Mouse (Mus musculus) R1 (cell line): ENCODE measurements around the gene Gm5269.

Source experiments
- DNase-seq: peaks from one replicate; pipeline ENCODE4 v3.0.0-alpha.2; 2018; ENCODE audit warnings: low read depth, low spot score

Gene Gm5269

DNA sequence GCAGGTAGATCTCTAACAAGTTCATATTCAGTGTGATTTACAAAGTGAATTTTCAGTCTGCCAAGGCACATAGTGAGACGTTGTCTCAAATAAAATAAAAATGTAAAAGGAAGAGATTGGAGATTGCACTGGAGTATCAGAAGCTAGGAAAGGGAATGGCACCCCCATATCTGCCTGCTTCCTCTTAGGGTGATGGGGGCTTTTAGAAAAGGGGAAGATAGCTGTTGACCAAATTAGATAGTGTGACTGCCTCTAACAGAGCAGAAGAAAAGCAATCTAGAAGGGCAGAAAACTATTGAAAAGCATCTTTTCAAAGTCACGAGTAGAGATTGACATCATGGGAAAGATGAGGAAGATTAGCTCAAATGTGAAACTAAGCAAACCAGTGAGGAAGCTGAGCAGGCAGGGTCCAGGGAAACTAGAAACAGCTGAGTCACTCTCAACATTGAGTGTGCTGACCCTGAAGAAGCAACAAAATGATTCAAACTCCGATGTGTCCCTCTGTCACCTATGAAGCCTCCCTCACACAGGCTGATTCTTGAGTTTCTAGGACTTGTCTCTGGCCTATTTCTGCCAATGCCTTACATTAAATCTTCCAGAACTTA lies 8.7 kb downstream of the Gm5269 start:
- no peak for DNase-seq

DNA sequence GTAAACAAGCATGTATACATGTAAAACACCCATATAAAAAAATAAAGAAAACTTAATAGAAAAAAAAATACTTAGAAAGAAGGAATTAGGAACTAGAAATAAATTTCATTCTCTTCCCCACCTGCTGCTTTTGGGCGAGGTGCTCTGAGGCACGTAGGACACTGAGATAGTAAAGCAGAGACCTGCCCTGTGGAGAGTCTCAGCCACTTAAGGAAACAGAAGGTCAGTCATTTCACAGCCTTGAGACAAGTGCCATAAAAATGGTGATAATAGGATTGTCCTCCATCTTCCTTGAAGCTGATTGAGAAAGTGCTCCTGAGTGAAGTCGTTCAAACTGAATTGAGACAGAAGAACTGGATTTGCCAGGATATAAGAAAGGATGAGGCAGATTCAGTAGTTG lies 12.6 kb downstream of the Gm5269 start:
- no peak for DNase-seq

DNA sequence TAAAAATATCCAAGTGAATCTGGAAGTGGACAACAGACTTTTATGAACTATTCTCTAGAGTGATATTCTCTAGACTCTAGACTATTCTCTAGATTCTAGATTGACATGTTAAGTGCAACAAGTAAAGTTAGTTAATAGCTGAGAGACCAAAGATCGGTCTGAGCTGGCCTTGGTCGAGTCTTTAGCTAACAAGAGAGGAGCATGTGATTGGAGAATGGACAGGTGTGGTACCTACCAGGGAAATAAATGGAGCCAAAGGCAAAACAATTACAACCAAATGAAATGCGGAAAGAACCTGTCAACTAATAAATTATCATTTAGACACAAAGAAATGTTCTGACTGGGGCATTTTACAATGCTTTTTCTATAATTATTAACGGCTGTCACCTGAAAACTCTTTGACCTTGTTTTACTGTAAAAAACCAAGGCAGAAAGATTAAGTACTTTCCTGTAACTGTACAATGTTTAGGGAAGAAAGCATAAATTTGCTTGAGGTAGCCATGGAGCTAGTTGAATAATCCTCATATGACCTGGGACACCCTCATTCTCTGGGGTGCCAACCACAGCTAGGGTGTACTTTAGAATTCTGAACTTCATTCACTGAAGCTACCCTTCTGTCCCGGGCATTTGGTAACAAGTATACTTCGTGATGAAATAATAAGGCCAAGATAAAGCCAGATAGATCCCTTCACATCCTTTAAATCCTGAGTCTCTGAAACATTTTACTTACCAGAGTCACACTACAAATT lies 13.4 kb downstream of the Gm5269 start:
- no peak for DNase-seq

DNA sequence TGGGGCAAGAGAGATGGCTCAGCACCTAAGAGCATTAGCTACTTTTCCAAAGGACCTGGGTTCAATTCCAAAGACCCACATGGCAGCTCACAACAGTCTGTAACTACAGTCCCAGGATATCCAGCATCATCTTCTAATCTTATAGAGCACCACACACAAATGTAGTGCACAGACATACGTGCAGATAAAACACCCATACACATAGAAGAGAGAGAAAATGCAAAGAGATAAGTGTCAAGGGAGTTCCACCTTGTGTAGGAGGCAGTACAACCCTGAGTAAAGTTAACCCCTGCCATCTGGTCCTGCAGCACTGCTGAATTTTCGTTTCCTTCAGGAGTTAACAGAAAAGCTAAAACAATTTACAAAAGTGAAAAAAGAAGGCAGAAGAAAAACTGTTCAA lies 14.4 kb downstream of the Gm5269 start:
- DNase-seq = no peak

DNA sequence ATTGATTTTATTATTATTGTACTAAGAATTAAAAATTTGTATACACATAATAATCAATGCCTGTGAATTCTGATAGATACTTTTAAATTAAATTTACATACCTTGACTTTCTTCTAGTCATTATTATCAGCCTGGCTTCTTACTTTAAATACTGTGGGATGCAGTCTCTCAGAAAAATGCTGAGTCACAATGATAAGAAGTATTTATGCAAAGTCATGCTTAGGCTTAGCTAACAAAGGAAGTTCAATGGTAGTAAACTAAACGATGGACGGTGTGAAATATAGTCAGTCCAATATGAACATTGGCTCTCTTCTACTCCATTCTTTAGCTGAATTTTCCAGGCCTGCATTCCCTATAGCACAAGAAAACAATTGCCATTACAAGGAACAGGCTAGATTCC lies 16.8 kb downstream of the Gm5269 start:
- peak; percentile 21 for DNase-seq

DNA sequence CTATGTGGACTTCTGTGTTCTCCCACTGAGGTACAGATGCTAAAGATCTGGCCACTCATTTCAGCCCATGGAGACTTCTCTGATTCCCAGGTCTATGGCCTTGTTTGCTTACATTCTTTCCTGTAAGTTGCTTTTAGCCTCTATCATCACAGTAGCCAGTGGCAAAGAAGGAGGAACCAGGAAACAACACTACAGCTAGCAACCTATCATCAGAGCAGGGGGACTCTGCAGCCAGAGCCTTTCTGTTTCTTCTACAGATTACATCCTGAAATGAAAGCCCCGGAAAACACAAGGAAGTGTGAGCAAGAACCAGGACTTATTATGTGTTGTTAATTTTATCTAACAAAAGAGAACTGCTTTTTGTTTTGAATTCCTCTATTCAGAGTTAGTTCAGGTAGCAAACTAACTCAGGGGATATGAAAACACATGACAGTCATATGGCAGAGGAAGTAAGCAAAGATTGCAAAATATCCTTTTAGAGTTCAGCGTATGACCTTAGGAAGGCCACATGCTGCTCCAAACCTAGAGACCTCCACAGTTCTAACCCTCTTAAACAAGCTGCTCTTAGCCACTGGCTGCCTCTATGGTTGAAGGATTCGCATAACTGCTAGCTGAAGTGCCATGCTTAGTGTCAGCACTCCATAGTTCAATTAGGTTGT lies 21.5 kb downstream of the Gm5269 start:
- DNase-seq = no peak

DNA sequence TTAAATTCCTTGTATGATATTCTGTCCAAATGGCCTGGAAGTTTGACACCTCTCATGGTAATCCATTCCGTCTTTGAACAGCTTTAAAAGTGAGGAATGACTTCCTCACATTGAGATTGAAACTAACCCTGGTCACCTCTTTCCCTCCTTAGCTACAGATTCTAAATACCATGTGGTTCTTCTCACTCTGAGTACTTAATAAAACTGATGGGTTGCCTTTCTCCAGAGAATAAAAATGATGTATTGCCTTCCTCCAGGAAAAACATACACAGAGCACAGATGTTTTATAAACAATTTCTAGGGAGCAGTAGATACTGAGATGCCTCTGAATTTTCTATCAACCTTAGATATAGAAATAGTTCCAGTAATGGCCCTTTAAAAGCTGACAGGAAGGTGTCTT lies 22.0 kb downstream of the Gm5269 start:
- no peak for DNase-seq

DNA sequence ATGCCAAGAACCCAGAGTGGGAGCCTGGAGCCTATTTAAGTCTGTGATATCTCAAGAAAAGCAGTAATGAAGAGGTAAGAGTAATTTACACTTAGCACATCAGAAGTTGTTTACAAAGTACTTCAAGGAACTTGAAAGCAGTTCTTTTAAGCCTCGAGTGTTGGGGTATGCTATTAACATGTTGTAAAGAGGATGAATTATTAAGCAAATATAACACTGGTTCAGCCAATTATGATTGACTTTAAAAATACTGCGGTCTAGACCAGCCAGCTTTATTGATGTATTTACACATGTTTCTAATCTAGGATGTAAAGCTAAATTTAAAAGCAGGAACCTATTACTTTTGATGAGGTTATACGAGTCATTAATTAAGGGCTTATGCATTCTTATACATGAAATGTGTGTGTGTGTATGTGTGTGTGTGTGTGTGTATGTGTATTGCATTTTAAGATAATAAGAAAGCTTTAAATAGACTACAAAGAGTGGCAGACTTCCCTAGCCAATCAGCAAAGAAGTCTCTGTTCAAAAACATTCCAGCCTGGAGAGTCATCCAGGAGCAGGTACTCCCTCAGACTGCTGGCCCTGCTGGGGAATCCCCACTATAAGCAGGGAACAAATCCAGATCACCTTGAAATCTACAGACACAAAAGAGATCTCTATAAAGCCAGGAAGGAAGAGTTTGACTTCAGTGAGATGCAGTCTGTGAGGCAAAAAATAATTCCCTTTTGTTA lies 23.6 kb downstream of the Gm5269 start:
- DNase-seq = no peak

DNA sequence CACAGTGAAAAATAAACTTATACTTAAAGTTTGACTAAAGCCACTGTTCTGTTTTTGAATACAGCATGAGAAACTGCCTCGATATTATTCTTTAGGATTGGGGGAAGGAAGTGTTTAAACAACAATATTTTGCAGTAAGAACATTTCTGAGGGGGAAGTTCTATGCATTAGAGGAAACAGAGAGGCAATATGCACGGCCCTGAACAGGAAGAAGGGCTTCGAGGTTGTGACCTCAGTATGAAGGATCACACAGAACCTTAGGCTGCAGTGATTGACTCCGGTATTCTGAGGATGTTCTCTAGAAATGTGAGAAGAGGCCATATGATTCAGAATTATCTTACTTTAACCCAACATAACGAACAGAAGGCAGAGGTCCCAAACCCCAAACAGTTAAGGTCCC lies 24.3 kb downstream of the Gm5269 start:
- no peak for DNase-seq

DNA sequence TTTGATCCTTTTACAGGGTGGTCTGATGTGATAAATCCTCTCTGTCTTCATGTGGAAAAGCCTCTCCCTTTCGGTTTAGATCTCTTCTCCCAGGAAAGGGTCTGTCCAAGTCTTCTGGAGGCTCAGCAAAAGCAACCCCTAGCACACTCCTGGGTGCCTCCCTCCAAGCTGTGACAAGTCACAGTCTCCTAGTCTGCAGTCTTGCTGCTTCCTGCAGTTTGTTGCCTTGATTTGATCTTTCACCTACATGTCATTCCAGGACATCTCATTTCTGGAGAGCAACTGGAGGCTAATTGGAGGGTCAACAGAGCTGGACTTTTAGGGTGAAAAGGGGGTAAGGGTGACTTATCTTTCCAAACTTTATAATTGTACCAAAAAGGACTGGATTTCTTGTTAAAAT lies 24.8 kb downstream of the Gm5269 start:
- no peak for DNase-seq

DNA sequence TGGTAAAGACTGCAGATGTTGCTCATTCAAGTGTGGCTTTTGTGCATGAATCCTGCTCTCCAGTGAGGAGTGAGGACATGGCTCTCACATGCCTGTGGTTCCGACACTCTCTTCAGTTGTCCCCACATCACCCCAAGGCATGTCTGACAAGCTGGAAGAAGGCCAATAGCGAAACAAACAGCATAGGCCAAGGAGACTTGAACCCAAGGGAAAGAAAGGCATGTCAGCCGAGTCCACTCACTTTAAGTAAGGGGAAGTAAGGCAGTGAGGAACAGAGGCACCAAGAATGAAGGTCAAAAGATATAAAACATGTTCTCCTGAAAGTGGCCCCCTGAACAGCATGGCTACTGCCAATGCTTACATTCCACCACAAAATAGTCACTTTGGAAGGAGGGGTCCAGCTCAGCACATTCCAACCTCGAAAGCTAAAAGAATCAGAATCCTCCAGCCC lies 25.5 kb downstream of the Gm5269 start:
- no peak for DNase-seq

DNA sequence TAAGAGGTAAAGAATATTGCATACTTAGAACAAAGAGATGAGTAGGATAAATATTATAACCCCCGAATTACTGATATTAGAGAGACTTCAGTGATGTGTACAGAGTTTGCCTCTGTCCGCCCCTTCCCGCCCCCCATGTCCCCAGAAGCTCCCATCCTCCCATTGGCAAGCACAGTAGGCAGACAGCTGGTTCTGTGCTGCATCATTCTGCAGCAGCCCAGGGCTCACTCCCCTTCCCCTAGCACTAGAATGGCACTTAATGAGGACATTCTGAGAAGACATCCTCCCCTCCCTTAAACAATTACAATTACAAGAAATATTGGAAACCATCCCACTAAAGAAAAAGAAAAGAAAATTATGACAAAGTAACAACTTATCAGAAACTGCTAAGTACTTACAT lies 26.4 kb downstream of the Gm5269 start:
- no peak for DNase-seq

DNA sequence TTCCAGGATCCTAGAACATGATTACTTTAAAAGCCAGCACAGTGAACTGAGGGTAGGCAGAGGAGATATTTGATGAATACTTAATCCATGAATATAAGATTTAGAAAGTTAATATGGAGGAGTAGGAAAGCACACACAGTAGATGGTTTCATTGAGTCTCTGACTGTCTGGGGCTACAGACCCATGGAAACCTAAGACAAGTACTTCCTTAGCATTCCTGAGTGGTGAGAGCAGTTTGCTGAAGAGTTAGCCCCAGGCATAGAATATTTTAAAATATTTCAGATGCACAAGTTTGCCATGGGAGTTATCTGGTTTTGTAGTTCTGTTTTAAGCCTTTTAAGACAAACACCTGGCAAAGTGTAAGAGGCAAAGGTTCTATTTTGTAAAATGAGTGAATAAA lies 28.9 kb downstream of the Gm5269 start:
- DNase-seq = no peak

DNA sequence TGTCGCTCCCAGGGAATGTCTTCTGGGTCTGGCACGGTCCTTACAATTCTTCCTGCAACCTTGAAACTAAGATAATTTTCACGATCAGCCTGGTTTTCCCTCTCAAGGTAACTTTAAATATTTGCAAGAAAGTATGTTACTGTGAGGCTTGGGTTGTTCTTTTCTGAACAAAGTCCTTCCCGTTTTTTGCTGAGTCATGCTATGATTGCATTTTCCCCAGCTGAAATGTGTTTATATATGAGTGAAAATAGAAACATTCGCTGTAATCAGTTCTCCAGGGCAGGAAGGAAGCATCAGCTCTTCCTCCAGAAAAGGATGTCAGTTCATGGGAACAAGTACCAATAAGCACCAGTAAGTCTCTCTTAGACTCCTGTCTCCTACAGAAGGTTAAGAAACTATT lies 29.7 kb downstream of the Gm5269 start:
- DNase-seq = no peak

DNA sequence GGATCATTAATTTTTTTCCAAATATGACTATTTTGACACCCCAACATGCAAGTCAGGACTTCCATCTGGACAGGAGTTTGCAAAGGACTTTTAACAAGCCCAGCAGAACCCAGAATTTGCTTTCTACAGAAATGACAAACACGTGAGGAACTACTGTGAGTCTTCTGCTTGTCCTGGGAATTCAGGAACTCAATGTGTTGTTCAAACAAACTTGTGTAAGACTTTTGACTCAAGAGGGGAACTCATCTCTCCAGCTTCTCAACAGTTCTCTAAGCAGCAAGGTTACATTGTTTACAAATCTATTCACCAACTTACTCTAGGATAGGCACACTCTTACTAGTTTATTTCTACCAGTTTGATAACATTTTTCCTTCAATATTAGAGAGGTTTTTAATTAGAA lies 32.0 kb downstream of the Gm5269 start:
- no peak for DNase-seq

DNA sequence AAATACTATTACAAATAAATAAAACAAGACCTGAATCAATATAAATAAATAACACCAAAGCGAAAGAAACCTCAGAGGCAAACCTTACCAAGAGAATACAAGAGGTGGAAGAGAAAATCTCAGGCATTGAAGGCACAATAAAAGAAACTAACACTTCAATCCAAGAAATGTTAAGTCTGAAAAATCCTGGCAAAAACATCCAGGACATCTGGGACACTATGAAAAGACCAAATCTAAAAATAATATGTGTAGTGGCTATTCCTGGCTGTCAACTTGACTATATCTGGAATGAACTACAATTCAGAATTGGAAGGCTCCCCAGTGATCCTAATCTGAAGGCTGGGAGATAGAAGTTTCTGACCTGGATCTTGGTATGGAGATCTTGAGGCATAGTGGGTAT lies 44.6 kb downstream of the Gm5269 start:
- DNase-seq = no peak
